Mouse (Mus musculus): Measurements from ENCODE around the gene T2.
"Not testable (repeated sequence)": the region's sequence is repeated elsewhere in the genome, so short reads cannot be mapped to it uniquely, and the experiment has no call there.

The T2 gene

DNA sequence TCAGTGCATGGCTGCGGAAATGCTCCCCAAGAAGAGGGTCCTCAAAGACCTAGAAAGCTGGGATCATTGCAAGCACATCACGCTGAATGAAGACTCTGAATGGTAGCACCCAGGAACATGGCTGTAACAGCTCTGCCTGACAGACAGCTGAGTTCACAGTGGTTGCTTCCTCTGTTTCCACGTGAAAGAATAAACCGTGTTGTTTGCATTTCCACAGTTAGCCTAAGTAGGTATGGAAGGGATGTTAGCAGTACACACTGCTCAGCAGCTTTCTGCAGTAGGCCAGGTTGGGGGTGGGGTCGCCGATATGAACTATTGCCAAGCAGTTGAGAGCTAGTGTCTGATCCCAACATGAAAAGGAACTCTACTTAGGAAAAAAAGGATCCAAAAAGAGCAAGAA, at the start of gene T2:
T2 (plus strand) TSS at position 301 of the 400 bp plus-strand sequence.
- no peak for DNase-seq (ENCODE audit: low spot score)

DNA sequence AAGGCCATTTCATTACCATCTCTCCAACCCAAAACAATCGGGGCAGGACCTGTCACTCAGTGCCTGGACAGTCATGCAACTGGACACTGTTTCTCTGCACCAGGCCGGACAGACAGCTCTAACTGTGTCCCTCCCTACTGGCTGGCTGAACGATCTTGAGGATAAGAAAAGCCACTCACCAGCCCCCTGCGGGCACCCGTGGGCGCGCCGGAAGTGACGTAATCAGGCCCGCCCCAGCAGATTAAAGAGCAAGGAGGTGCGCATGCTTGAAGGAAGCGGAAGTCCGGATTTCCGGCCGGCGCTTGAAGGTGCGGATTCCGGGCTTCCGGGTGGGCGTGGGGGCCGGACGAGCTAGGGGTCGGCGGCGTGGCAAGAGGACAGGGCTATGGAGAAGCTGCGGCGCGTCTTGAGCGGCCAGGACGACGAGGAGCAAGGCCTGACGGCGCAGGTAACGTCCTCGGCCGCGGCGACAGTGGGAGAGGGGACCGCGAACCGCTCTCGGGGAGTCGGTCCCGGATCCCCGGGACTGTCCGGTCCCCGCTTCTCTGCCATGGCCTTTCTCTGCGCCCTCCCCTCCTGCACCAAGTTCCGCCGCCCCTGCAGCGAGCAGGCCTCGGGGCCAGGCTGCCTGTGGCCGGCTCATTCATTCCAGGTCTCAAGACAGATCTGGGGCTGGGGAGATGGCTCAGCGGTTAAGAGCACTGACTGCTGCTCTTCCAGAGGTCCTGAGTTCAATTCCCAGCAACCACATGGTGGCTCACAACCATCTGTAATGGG, 44.8 kb upstream of the T2 start, which contains the start of gene Sft2d1:
Sft2d1 (plus strand) TSS at position 265 of the 777 bp plus-strand sequence.
- DNase-seq (ENCODE audit: low spot score): peak; percentile 89

DNA sequence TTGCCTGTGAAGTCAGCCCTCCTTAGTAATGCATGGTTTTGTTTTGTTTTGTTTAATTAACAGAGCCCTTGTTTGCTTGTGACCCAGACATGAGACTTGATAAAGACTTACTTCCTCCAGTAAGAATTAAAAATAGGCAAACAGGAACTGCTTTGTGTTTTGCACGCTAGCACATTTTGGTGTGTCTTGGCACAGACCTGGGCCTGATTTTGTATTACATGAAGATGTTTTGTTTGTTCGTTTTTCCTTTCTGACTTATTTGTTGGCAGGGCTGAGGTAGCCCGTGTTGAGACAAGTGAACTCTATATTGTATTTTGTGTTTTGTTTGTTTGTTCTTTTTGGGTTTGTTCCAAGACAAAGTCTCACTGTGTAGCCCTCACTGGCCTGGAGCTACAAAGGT, 44.0 kb upstream of the T2 start:
- DNase-seq (ENCODE audit: low spot score): no peak

DNA sequence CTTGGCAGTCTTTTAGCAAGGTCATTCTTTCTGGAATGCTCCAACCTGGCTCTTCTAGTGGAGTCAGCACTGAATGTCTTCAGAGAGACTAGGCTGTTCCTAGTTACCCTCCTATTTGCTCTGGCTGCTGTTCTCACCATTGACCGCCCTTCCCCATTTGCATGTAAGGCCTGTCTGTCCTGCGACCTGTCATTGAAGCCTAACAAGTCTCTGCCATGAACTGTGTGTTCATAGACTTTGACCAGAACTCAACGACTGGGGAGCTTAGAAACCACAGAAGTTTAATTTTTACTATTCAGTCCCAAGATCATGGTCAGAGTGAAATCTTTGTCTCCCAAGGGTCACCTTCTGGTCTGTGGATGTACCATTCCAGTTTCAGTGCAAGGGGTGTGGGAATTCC, 41.8 kb upstream of the T2 start:
- no peak for DNase-seq (ENCODE audit: low spot score)

DNA sequence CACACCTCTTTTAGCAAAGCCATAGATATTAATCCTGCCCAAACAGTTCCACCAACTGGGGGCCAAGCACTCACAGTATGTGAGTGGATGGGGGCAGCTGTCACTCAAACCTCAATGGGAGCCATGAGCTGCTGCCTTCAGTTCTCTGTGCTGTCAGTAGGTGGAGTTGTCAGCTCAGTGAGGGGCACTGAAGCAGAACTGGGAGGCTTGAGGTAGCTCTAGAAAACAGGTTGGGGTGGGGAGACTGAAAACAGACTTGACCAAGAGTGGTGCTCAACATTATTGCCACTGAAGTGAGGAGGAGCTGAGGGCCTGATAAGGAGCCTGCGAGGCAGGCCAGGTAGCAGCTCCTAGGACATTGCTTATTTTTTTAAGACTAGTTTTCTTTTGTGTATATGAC, 39.5 kb upstream of the T2 start:
- no peak for DNase-seq (ENCODE audit: low spot score)

DNA sequence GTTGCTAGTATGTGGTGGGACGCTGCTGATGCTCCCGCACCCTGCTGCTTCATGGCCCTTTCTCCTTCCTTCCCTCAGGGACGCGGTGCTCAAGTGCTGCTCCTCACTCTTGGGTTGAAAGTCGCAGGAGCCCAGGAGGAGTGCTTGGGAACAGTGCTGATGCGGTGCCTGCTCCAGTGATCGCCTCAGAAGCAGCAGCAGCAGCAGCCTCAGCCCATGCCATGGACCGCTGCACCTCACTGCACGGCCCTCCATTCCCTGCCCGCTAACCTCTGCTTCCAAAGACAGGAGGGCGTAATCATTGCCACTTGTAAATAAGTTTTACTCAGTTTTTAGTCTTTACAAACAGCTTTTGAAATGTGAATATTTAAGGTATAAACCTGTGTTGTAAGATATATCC, 28.9 kb upstream of the T2 start:
- not testable (repeated sequence) for DNase-seq (ENCODE audit: low spot score)

DNA sequence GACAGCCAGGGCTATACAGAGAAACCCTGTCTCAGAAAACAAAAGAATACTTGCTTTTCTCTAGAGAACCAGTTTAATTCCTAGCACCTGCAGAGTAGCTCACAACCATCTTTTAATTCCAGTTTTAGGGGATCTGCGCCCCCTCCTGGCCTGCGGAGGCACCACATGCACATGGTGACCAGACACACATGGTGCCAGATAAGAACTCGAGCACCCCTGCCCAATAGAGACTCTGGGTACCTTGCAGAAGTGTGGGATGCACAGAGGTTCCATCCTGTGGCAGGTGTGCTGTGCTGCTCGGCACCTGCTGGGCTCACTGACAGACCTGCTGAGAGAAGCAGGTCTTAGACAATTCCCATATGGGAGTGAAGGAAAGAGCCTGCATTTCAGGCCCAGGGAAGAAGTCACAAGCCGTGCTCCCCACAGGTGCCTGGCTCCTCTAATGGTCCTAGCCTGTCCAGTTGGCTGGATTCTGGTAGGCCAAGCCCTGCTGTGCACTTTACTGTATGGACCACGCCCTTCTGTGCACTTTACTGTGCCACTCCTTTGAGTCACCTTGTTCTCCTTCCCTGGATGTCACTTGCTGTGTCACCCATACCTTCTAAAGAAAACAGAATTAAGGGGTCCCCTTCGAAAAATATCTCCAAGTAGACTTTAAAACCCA, 27.1 kb upstream of the T2 start:
- DNase-seq (ENCODE audit: low spot score): no peak

DNA sequence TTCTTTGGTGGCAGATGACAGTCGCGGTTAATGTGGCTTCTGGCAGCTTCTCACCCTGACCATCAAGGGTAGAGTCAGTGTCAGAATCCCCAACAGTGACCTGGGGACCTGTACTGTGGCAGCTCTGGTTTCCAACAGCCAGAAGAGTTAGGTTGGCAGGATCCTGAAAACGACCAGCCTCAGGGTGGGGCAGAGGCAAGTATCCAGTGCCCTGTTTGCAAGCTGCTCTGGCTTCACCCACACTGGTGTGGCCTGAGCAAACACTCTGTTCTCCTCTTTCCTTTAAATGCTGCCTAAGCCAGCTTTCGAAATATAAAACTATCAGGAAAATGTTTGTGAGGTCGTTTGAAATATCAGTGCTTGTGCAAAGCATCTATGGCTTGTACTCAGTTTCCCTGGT, 25.2 kb upstream of the T2 start:
- DNase-seq (ENCODE audit: low spot score): no peak

DNA sequence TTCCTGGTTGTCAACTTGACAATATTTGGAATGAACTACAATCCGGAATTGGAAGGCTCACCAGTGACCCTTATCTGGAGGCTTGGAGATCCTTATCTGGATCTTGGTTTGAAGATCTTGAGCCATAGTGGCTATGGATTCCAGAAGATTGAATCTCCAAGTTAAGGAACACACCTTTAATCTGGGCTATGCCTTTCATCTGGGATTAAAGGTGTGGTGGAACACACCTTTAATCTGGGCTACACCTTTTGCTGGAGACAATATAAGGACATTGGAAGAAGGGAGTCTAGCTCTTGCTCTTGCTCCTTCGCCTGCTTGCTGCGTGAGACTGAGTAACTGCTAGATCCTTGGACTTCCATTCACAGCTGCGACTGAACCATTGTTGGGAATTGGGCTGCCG, 18.6 kb upstream of the T2 start, which contains the start of gene Prr18:
Prr18 (plus strand) TSS at position 301 of the 400 bp plus-strand sequence.
- not testable (repeated sequence) for DNase-seq (ENCODE audit: low spot score)

DNA sequence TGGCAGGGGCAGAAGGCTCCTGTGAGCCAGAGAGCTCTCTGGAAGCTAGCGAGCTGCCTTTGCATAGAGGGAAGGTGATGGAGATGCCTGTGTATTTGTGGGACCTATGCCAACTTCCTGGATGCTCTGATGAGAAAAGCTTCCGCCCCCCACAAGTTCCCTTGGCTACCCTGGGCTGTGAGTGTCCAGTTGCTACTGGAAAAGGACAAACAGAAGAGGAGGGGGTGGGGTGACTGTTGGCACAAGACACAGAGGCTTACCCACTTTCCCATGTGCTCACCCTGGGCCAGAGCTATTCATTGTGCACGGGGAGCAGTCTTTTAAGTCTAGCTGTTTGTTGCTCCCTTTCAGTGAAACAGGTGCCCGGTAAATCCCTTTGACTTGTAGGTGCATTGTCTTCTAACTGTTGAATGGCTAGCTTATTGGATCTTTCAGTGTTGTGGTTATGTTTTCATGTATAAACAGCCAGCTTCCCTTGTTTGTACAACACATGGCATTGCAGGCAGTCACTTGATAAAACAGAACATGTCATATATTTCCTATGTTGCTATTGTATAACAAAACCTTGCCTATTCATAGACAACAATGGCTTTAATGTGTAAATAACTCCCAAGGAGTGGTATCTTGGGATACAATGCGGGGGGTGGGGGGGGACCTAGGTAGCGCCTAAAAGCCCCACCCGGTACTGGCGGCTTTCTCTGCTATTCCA, 16.0 kb upstream of the T2 start:
- DNase-seq (ENCODE audit: low spot score): no peak

DNA sequence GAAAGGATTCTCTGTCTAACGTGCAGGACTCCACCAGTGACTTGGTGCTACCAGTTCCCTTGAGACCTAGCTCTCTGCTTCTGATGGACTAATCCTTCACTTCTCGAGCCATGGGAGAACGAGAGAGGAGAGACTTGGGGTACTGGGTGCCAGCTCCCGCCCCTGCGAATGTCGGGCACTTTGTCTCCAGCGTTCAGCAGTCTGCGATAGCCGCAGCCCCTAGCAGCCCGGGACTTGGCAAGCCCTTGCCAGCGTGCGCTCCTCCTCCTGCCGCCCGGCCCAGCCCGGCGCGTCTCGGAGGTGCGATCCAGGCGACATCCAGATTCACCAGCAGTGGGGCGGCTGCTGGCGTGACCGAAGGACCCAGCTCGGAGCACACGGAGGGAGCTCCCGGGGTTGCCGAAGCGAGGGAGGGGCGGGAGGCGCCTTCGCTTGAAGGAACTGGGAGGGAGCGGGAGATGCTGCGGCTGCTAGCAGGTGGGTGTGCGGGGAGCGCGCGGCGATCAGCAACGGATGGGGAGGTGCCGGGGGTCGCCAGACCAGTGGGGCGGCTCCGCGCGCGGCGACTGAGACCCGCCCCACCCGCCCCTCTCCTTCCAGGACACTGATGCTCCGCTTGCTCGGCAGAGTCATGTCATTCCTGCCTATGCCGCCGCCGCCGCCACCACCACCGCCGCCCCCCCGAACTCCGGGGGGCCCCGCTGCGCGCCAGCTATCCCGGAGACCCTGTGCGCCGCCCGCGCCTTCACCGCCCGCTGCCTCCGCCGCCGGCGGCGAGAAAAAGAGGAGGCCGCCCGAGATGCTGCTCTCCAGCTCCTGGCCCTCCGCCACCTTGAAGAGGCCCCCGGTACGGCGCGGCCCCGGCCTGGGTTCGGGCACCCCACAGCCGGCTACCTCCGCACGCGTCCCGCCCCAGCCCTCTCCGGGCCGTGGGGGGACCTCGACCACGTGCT, 15.1 kb upstream of the T2 start:
- DNase-seq (ENCODE audit: low spot score): no peak

DNA sequence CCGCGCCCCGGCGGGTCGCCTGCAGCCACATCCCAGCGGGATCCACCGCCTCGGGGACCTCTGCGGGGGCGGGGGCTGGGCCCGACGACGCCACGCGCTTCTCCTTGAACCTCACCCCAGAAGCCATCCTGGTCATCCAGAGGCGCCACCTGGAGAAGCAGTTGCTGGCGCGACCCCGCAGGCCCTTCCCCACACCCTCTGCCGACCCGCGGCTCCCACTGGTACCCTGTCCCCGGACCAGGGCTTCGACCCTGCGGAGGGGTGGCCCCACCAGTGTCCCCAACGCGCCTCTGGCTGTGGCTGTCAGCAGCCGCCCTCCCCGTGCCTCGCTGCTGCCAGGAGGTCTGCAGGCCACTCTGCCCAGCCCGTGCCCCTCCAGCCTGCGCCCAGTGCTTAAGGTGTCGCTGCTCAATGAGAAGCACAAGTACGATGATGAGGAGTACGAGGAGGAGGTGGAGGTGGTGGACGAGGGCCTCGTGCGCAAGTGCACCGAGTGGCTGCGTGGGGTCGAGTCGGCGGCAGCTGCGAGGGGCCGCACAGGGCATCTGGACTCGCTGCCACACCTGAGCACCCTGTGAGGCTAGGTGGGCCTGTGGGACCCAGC, 14.3 kb upstream of the T2 start:
- no peak for DNase-seq (ENCODE audit: low spot score)

DNA sequence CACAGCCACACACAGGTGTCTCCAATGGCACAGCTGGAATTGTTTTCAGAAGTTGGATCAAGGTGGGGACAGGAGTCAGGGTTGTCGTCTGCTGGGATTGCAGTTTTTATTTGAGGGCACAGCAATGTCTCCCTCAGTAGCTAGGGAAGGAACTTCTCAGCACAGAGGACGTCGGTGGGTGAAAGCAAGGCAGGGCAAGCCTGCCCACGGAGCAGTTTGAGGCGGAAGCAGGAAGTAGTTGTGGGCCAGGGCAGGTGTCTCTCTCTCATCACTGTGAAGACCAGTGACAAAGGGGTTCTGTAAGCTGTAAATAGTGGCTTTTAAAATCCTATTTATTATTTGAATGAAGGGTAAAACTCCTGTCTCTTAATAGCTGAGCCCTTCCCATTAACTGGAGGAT, 13.1 kb upstream of the T2 start:
- no peak for DNase-seq (ENCODE audit: low spot score)

DNA sequence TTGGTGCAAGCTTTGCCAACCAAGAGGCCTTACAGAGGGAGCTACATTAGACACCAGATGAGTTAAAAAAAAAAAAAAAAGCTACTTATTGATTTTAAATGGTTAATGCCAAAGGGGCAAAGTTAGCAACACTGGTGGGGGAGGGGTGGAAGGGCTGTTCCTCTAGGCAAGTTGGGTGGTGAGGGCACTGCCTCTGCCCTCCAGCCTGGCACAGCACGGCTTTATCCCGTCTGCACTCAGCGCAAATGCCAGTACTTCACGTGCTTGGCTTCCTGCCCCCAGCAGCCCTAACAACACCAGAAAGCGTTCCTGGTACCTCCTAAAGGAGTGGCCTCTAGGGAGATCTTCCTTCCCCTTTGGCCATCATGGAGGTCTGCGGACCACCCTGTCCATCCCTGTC, 12.4 kb upstream of the T2 start:
- no peak for DNase-seq (ENCODE audit: low spot score)

DNA sequence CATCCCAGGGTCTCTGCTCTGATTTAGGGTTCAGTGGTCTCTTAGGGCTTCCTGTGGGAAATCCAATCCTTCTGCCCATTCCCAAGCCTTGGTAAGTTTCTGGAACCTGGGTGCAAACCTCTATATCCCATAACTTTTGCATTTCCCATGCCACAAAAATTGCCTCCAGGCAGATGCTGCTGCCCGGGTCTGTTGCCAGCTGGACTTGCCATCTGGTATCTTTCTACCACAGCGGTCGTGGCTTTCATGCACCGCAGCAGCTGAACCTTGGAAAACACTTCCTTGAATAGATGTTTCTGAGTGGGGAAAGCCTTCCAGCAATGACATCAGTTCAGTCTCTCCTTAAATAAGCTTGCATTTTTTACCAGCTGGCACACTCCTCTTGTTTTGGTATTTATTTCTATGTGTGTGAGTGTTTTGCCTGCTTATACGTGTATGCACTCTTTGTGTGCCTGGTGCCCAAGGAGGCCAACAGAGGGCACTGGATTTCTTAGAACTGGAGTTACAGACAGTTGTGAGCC, 8.0 kb upstream of the T2 start:
- no peak for DNase-seq (ENCODE audit: low spot score)

DNA sequence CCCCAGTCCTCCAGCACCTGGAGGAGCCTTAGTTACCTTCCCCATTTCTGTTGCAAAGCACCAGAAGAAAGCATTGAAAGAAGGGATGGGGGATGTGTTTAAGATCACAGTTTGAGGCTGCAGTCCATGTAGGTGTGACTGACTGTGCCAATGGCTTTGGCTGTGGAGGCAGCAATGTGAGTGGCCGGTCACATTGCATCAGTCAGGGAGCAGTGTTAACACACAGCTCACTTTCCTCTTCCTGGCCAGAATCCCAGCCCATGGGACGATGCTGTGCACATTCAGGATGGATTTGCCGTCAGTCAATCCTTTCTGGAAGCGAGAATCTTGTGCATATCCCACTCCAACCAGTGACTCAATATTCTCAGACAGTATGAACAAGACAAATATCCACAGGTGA, 6.9 kb upstream of the T2 start:
- DNase-seq (ENCODE audit: low spot score): no peak

DNA sequence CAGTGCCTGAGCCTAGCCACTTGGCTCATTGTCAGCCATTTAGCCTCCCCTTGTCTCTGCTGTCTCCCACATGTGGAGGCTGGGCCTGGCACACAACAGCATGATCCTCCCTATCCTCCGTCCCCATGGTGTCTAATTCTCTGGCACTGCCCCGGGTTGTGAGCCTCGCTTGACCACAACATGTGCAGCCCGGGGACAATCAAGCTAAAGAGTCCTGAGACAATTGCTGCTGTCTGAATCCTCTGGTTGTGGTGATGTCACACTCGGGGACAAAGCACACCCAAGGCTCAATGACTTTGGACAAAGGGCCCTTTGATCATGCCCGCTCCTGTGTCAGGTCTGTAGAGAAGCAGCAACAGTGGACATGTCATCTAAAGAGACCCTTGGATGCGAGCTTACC, 4.7 kb upstream of the T2 start:
- DNase-seq (ENCODE audit: low spot score): no peak

DNA sequence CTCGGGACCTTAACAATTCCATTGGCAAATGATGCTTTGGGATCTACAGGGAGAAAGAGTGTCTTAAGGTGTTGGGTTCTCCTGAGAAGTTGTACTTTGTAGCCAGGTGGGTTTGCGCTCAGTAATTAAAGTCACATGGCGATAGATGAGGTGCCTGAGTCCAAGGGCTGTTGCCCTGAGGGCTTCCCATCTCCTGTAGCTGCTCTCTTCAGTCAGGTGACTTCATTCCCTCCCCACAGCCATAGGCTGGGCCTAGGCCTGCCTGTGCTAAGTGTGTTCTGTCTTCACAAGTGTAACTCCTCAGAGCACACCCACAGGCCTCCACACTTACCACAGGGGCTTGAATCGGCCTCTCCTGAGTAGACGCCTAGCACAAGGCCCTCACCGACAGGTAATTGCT, 1.7 kb downstream of the T2 start:
- DNase-seq (ENCODE audit: low spot score): no peak

DNA sequence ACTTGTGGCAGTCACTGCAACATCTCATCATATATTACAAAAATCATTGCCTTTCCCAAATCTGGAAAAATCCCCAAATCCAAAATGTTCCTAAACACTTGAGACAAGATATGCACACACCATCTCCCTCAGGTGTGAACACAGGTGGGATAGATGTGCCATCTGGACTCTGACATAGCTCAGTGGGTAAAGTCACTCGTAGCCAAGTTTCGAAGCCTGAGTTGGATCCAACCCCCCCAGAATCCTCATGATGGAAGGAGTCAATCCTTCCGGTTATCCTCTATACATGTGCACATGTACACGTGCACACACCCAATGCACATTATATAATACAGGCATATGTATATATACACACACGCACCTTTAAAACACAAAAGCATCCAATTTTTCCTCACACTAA, 5.1 kb downstream of the T2 start:
- DNase-seq (ENCODE audit: low spot score): no peak

DNA sequence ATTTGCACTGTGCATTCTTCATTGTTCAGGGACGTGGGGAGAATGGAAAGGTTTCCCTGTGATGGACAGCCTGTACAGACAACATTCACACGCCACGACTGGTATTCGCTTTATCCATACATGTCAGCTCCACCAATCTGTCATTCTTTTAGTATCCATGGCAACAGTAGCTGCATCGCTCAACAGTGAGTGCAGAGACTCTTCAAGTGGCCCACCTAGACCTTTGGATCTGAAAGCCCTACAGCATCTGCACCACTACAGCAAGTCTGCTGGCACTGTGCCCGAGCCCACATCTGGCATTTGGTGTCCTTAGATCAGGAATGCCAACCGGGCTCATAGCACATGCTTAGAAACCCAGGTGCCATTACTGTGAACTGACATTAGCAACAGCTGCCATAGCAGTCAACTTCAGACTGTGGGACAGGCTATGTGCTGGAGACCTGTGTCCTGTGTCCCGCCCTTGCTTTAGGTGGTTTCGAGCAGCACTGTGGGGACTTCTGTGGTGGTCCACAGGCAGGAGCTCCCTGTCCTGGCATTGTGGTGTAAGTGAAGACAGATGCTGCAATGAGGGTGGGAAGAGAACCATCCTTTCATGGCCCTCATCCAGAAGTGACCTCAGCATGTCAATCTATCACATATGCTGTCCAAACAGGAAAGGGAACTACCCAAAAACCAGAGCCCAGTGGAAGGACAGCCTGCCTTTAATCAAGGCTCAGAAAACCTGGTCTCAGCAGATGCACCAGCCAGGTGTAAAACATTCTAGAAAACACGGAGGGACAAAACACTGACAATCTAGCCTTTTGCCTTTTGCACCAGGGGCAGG, 5.7 kb downstream of the T2 start:
- no peak for DNase-seq (ENCODE audit: low spot score)
